Mouse (Mus musculus): Measurements from ENCODE around the gene Mpnd. TPM values are rescaled to one million over a fixed set of nuclear protein-coding genes. Genes with fewer than 3 reads are reported as not detected.

Mpnd gene
- total and polyA plus RNA-seq, 3 experiments, result 24.5 to 55.1 (median 26.8) TPM

DNA sequence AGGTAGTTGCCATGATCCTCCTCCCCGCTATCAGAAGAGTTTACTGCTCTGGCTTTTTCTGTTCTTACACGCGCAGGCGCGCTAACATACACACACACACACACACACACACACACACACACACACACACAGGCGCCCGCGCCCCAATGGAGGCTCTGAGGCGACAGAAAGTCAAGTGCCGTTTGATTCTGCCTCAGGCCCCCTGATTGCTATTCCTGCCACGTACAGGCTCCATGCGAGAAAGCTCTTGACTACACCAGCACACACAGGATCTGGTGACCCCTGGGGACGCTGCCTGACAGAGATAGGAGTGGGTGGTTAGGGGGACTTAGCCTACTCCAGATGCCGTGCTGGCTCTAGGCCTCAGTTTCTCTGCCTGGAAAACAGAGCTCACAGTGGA is 36.0 kb upstream of the Mpnd start:
- Histone ChIP-seq H3K79me2 (replicated peaks; ENCODE audit: control insufficient read depth, extremely low read depth, insufficient read depth, poor library complexity, severe bottlenecking) (no peaks in the 10 kb centered on the region), H3K4me2 (ENCODE audit: insufficient read depth, low read depth, poor library complexity, severe bottlenecking) (no peak overlapping the region), H3K4me1 (ENCODE audit: control insufficient read depth in 1 of 2, insufficient read depth in 2 of 2) (peaks cover 0 to 16% of the 10 kb centered on the region in 2 experiments; a peak in 3 of 4 replicates), H3K9ac (ENCODE audit: insufficient read depth, low read depth) (no peak overlapping the region), H3K27me3 (replicated peaks) (no peaks in the 10 kb centered on the region), H3K36me3 (replicated peaks in 1 of 2; ENCODE audit: control insufficient read depth in 1 of 2, insufficient read depth in 1 of 2, low read length in 1 of 2) (peaks cover 27 to 56% of the 10 kb centered on the region in 2 experiments), H3K4me3 (replicated peaks in 1 of 3; ENCODE audit: low read depth in 2 of 3, low read length in 2 of 3, poor library complexity in 1 of 3) (no peak overlapping the region), H3K9me3 (replicated peaks; ENCODE audit: low read length) (no peaks in the 10 kb centered on the region), H3K27ac (ENCODE audit: insufficient read depth, low read depth) (no peak overlapping the region)
- TF ChIP-seq E2F4 (IDR thresholded peaks at IDR 0.05; ENCODE audit: insufficient replicate concordance, low read depth, low read length), result no peak
- TF ChIP-seq POLR2AphosphoS2 (IDR thresholded peaks at IDR 0.05; ENCODE audit: low read depth, low read length), result no peak
- TF ChIP-seq SMC3 (IDR thresholded peaks at IDR 0.05; ENCODE audit: low read depth, low read length), result no peak
- no peak for TF ChIP-seq USF2 (conservative IDR thresholded peaks at IDR 0.05; ENCODE audit: low read depth, low read length)
- TF ChIP-seq JUND (conservative IDR thresholded peaks at IDR 0.05; ENCODE audit: low read depth, low read length), result no peak
- TF ChIP-seq RAD21 (IDR thresholded peaks at IDR 0.05; ENCODE audit: low read depth, low read length), result no peak
- no peak for TF ChIP-seq TCF12 (IDR thresholded peaks at IDR 0.05; ENCODE audit: low read depth, low read length)
- no peak for DNase-seq (ENCODE audit: extremely low read depth)
- in situ Hi-C loops (cut with MboI; ENCODE audit: low pct_ligation_motif_present, low pct_unique_long_range_greater_than_20kb, low sequenced_read_pairs) (no loop called here), dilution Hi-C loops (cut with MboI; ENCODE audit: extremely low pct_ligation_motif_present, extremely low pct_unique_long_range_greater_than_20kb, low sequenced_read_pairs) (no loop called here)

- H3K36me3 ChIP-seq (replicated peaks in 1 of 2; ENCODE audit: control insufficient read depth in 1 of 2, insufficient read depth in 1 of 2, low read length in 1 of 2), result peaks cover 21 to 50% of the 10 kb centered on the region in 2 experiments
- no peaks in the 10 kb centered on the region for H3K79me2 ChIP-seq (replicated peaks; ENCODE audit: control insufficient read depth, extremely low read depth, insufficient read depth, poor library complexity, severe bottlenecking)
- no peak within 1 kb of the TSS for H3K4me3 ChIP-seq (replicated peaks in 1 of 3; ENCODE audit: low read depth in 2 of 3, low read length in 2 of 3, poor library complexity in 1 of 3)
- TF ChIP-seq RAD21 (IDR thresholded peaks at IDR 0.05; ENCODE audit: low read depth, low read length) (no peak), ZMIZ1 (IDR thresholded peaks at IDR 0.05; ENCODE audit: low read depth, low read length) (no peak), IRF4 (IDR thresholded peaks at IDR 0.05; ENCODE audit: low read depth, low read length) (no peak), ETS1 (conservative IDR thresholded peaks at IDR 0.05; ENCODE audit: low read depth, low read length) (no peak), POLR2AphosphoS2 (IDR thresholded peaks at IDR 0.05; ENCODE audit: low read depth, low read length) (no peak), RCOR1 (conservative IDR thresholded peaks at IDR 0.05; ENCODE audit: low read depth, low read length) (no peak), JUN (IDR thresholded peaks at IDR 0.05; ENCODE audit: insufficient read depth, low read depth, low read length) (no peak), CHD1 (IDR thresholded peaks at IDR 0.05; ENCODE audit: low read depth, low read length) (no peak), MEF2A (IDR thresholded peaks at IDR 0.05; ENCODE audit: borderline replicate concordance, low read depth, low read length) (no peak), SMC3 (IDR thresholded peaks at IDR 0.05; ENCODE audit: low read depth, low read length) (no peak), MXI1 (IDR thresholded peaks at IDR 0.05; ENCODE audit: low read depth, low read length) (no peak)
- no peak within 1 kb of the TSS for H3K4me2 ChIP-seq (ENCODE audit: insufficient read depth, low read depth, poor library complexity, severe bottlenecking)
- H3K9me3 ChIP-seq (replicated peaks; ENCODE audit: low read length), result no peaks in the 10 kb centered on the region
- H3K4me1 ChIP-seq (ENCODE audit: control insufficient read depth in 1 of 2, insufficient read depth in 2 of 2), result peaks cover 0 to 16% of the 10 kb centered on the region in 2 experiments; a peak in 3 of 4 replicates
- H3K27ac ChIP-seq (ENCODE audit: insufficient read depth, low read depth), result no peak within 1 kb of the TSS
- in situ Hi-C loops (cut with MboI; ENCODE audit: low pct_ligation_motif_present, low pct_unique_long_range_greater_than_20kb, low sequenced_read_pairs), result loop anchor here (5.0 kb wide), 1 partner anchor 37 kb away; the partner anchor contains the start of genes Mpnd and Stap2
- H3K27me3 ChIP-seq (replicated peaks), result no peaks in the 10 kb centered on the region
- DNase-seq (ENCODE audit: extremely low read depth), result no peak
- dilution Hi-C loops (cut with MboI; ENCODE audit: extremely low pct_ligation_motif_present, extremely low pct_unique_long_range_greater_than_20kb, low sequenced_read_pairs), result no loop called here
- H3K9ac ChIP-seq (ENCODE audit: insufficient read depth, low read depth), result no peak within 1 kb of the TSS
Observed at GRCm38 (mm10) chr17:55969966-55970891, 35.3 kb upstream of the Mpnd start, which contains the start of gene Shd. Shd (plus strand) TSS chr17:55970467.
